Mouse (Mus musculus): ENCODE results near the gene Rab3d. TPM values are rescaled to one million over a fixed set of nuclear protein-coding genes. Genes with fewer than 3 reads are reported as not detected.

Rab3d gene
- polyA plus RNA-seq, 1 experiment from 2014 or later: 8.4 TPM

GRCm38 (mm10) chr9:21937711-21938175, 19.8 kb upstream of the Rab3d start:
- Histone ChIP-seq H3K4me2 (no peak overlapping the region), H3K9ac (no peak overlapping the region), H3K4me3 (replicated peaks) (no peak overlapping the region), H3K36me3 (0 out of 2 replicates have a peak, but pooled peaks cover 2% of the 10 kb centered on the region), H3K27me3 (peaks cover 16% of the 10 kb centered on the region), H3K4me1 (replicated peaks) (peaks cover 19% of the 10 kb centered on the region), H3K27ac (no peak overlapping the region), H3K9me3 (replicated peaks) (no peaks in the 10 kb centered on the region)
- no peak for ATAC-seq (ENCODE audit: low read depth)
- 73% methylated on average over 4 of the region's 4 CpGs for WGBS (ENCODE audit: insufficient replicate concordance)
- DNase-seq: no peak

GRCm38 (mm10) chr9:21936692-21937570, 18.9 kb upstream of the Rab3d start, which contains the start of gene Plppr2:
TSS of gene Plppr2 (plus strand) at chr9:21937033.
- Histone ChIP-seq H3K4me3 (replicated peaks) (peak within 1 kb of the TSS; percentile 56), H3K27ac (no peak within 1 kb of the TSS)
- WGBS (ENCODE audit: insufficient replicate concordance): 3% methylated on average over 42 of the region's 43 CpGs

GRCm38 (mm10) chr9:21935466-21936131, 17.6 kb upstream of the Rab3d start:
- Histone ChIP-seq H3K9me3 (replicated peaks) (no peaks in the 10 kb centered on the region), H3K27ac (no peak overlapping the region), H3K4me3 (replicated peaks) (no peak overlapping the region), H3K4me1 (replicated peaks) (peaks cover 32% of the 10 kb centered on the region), H3K9ac (no peak overlapping the region), H3K36me3 (0 out of 2 replicates have a peak, but pooled peaks cover under 1% of the 10 kb centered on the region), H3K4me2 (no peak overlapping the region), H3K27me3 (peaks cover 16% of the 10 kb centered on the region)
- DNase-seq: no peak
- WGBS (ENCODE audit: insufficient replicate concordance): 50% methylated on average over 7 of the region's 7 CpGs
- ATAC-seq (ENCODE audit: low read depth): no peak

More at GRCm38 (mm10) chr9:21936692-21937570, 18.9 kb upstream of the Rab3d start, which contains the start of gene Plppr2:
- H3K27me3 ChIP-seq: peaks cover 16% of the 10 kb centered on the region
- no peaks in the 10 kb centered on the region for H3K9me3 ChIP-seq (replicated peaks)
- DNase-seq (peak; percentile 89), ATAC-seq (ENCODE audit: low read depth) (peak; percentile 93)
- 0 out of 2 replicates have a peak, but pooled peaks cover 2% of the 10 kb centered on the region for H3K36me3 ChIP-seq
- peak within 1 kb of the TSS; percentile 29; the same call in 1 of the 2 replicates for H3K9ac ChIP-seq
- peaks cover 27% of the 10 kb centered on the region for H3K4me1 ChIP-seq (replicated peaks)
- peak within 1 kb of the TSS; percentile 75 for H3K4me2 ChIP-seq

GRCm38 (mm10) chr9:21934021-21934420, 16.0 kb upstream of the Rab3d start:
- Histone ChIP-seq H3K9ac (no peak overlapping the region), H3K9me3 (replicated peaks) (no peaks in the 10 kb centered on the region), H3K4me2 (no peak overlapping the region), H3K4me3 (replicated peaks) (no peak overlapping the region), H3K27ac (no peak overlapping the region), H3K27me3 (peaks cover 16% of the 10 kb centered on the region), H3K36me3 (no peaks in the 10 kb centered on the region), H3K4me1 (replicated peaks) (peaks cover 32% of the 10 kb centered on the region)
- WGBS (ENCODE audit: insufficient replicate concordance): 73% methylated on average over 12 of the region's 12 CpGs
- DNase-seq: no peak
- ATAC-seq (ENCODE audit: low read depth): no peak

- H3K4me1 ChIP-seq (replicated peaks): peaks cover 35% of the 10 kb centered on the region
- 41% methylated on average over 12 of the region's 12 CpGs for WGBS (ENCODE audit: insufficient replicate concordance)
- ATAC-seq (ENCODE audit: low read depth) (no peak), DNase-seq (no peak)
- peaks cover 16% of the 10 kb centered on the region for H3K27me3 ChIP-seq
- no peak overlapping the region for H3K4me2 ChIP-seq
- H3K27ac ChIP-seq: no peak overlapping the region
- H3K9ac ChIP-seq: no peak overlapping the region
- no peaks in the 10 kb centered on the region for H3K9me3 ChIP-seq (replicated peaks)
- no peak overlapping the region for H3K4me3 ChIP-seq (replicated peaks)
- no peaks in the 10 kb centered on the region for H3K36me3 ChIP-seq
These were observed 14.6 kb upstream of the Rab3d start for GRCm38 (mm10) chr9:21932445-21933137.

GRCm38 (mm10) chr9:21932006-21932405, 14.0 kb upstream of the Rab3d start:
- Histone ChIP-seq H3K36me3 (no peaks in the 10 kb centered on the region), H3K4me1 (replicated peaks) (peaks cover 38% of the 10 kb centered on the region), H3K9ac (no peak overlapping the region), H3K27ac (no peak overlapping the region), H3K9me3 (replicated peaks) (no peaks in the 10 kb centered on the region), H3K27me3 (peaks cover 16% of the 10 kb centered on the region), H3K4me3 (replicated peaks) (no peak overlapping the region), H3K4me2 (no peak overlapping the region)
- ATAC-seq (ENCODE audit: low read depth): no peak
- no peak for DNase-seq
- WGBS (ENCODE audit: insufficient replicate concordance): 48% methylated on average over 2 of the region's 2 CpGs

GRCm38 (mm10) chr9:21929208-21929607, 11.2 kb upstream of the Rab3d start:
- WGBS (ENCODE audit: insufficient replicate concordance): 68% methylated on average over 3 of the region's 3 CpGs
- no peak for DNase-seq
- no peak overlapping the region for H3K4me3 ChIP-seq (replicated peaks)

GRCm38 (mm10) chr9:21927208-21927753, 9.3 kb upstream of the Rab3d start, which contains the start of the genes Ccdc159 and Tmem205:
TSS of gene Ccdc159 (plus strand) at chr9:21927471.
TSS of gene Tmem205 (minus strand) at chr9:21927556.
- ATAC-seq (ENCODE audit: low read depth) (peak; percentile 81), DNase-seq (peak; percentile 75)
- H3K9ac ChIP-seq: peak within 1 kb of the TSS; percentile 59
- H3K27ac ChIP-seq: 0 out of 2 replicates have a peak within 1 kb of the TSS, but pooled peaks have one; percentile 15
- H3K27me3 ChIP-seq: no peaks in the 10 kb centered on the region
- H3K9me3 ChIP-seq (replicated peaks): no peaks in the 10 kb centered on the region
- no peaks in the 10 kb centered on the region; the same call in 1 of the 2 replicates for H3K36me3 ChIP-seq
- peaks cover 50% of the 10 kb centered on the region for H3K4me1 ChIP-seq (replicated peaks)
- H3K4me3 ChIP-seq (replicated peaks): peak within 1 kb of the TSS; percentile 57
- peak within 1 kb of the TSS; percentile 59 for H3K4me2 ChIP-seq
- 0% methylated on average over 28 of the region's 28 CpGs for WGBS (ENCODE audit: insufficient replicate concordance)

More at GRCm38 (mm10) chr9:21929208-21929607, 11.2 kb upstream of the Rab3d start:
- Histone ChIP-seq H3K36me3 (no peaks in the 10 kb centered on the region; the same call in 1 of the 2 replicates), H3K9ac (no peak overlapping the region), H3K27me3 (peaks cover 2% of the 10 kb centered on the region), H3K9me3 (replicated peaks) (no peaks in the 10 kb centered on the region), H3K4me1 (replicated peaks) (peaks cover 49% of the 10 kb centered on the region), H3K4me2 (no peak overlapping the region), H3K27ac (no peak overlapping the region)
- no peak for ATAC-seq (ENCODE audit: low read depth)

GRCm38 (mm10) chr9:21926784-21927183, 8.8 kb upstream of the Rab3d start:
- DNase-seq: no peak
- Histone ChIP-seq H3K9ac (peak overlapping the region; percentile 59), H3K36me3 (peaks cover 1% of the 10 kb centered on the region; the same call in 1 of the 2 replicates), H3K4me1 (replicated peaks) (peaks cover 45% of the 10 kb centered on the region), H3K4me2 (peak overlapping the region; percentile 59), H3K9me3 (replicated peaks) (no peaks in the 10 kb centered on the region), H3K27me3 (no peaks in the 10 kb centered on the region), H3K27ac (0 out of 2 replicates have a peak overlapping the region, but pooled peaks have one; percentile 15), H3K4me3 (replicated peaks) (peak overlapping the region; percentile 57)
- ATAC-seq (ENCODE audit: low read depth): no peak
- 3% methylated on average over 6 of the region's 6 CpGs for WGBS (ENCODE audit: insufficient replicate concordance)

- DNase-seq (no peak), ATAC-seq (ENCODE audit: low read depth) (no peak)
- H3K4me3 ChIP-seq (replicated peaks): peak overlapping the region; percentile 57
- H3K4me1 ChIP-seq (replicated peaks): peaks cover 41% of the 10 kb centered on the region
- H3K27ac ChIP-seq: 0 out of 2 replicates have a peak overlapping the region, but pooled peaks have one; percentile 15
- no peaks in the 10 kb centered on the region for H3K27me3 ChIP-seq
- no peak overlapping the region for H3K9ac ChIP-seq
- WGBS (ENCODE audit: insufficient replicate concordance): 64% methylated on average over 6 of the region's 6 CpGs
- peak overlapping the region; percentile 59 for H3K4me2 ChIP-seq
- no peaks in the 10 kb centered on the region for H3K9me3 ChIP-seq (replicated peaks)
- peaks cover 5% of the 10 kb centered on the region; the same call in 1 of the 2 replicates for H3K36me3 ChIP-seq
These were observed 8.2 kb upstream of the Rab3d start for GRCm38 (mm10) chr9:21926155-21926554.

Data from liver, embryonic 13.5 days (tissue).